Mouse (Mus musculus): ENCODE results near the gene Gng12.

- TF ChIP-seq ZNF384 (IDR thresholded peaks at IDR 0.05; ENCODE audit: low read depth, low read length) (no peak), MAFK (IDR thresholded peaks at IDR 0.05; ENCODE audit: insufficient read depth, low read depth, low read length) (no peak), ZC3H11A (IDR thresholded peaks at IDR 0.05; ENCODE audit: borderline replicate concordance, low read depth, low read length) (no peak), HCFC1 (IDR thresholded peaks at IDR 0.05; ENCODE audit: borderline replicate concordance, insufficient read depth, low read length) (no peak), CHD2 (IDR thresholded peaks at IDR 0.05; ENCODE audit: low read depth, low read length) (no peak)
These were observed 31.7 kb upstream of the Gng12 start for GRCm38 (mm10) chr6:66864463-66864862.

Measured in ES-E14 (cell line).